Mouse (Mus musculus): Measurements from ENCODE around the gene Pnkd. TPM values are rescaled to one million over a fixed set of nuclear protein-coding genes. Genes with fewer than 3 reads are reported as not detected.

The Pnkd gene
- total and polyA plus RNA-seq, 3 experiments: 52.5 to 64.2 TPM; not detected in 1

- Histone ChIP-seq H3K27ac (ENCODE audit: control insufficient read depth, low read depth, low read length) (peak overlapping the region; percentile 41), H3K9ac (ENCODE audit: control insufficient read depth, low read depth, low read length, poor library complexity, severe bottlenecking) (peak overlapping the region; percentile 38)
- peak; percentile 59 for DNase-seq (ENCODE audit: low read depth, low spot score)
These were observed 46.4 kb downstream of the Pnkd start for GRCm38 (mm10) chr1:74331046-74331681.

GRCm38 (mm10) chr1:74332241-74332763 is 47.6 kb downstream of the Pnkd start:
- Histone ChIP-seq H3K4me1 (ENCODE audit: control insufficient read depth in 1 of 2, insufficient read depth in 2 of 2, low read length in 2 of 2) (peaks cover 10 to 25% of the 10 kb centered on the region in 2 experiments), H3K4me3 (ENCODE audit: control insufficient read depth in 1 of 2, insufficient read depth in 1 of 2, low read depth in 2 of 2, low read length in 2 of 2) (peak overlapping the region; percentile 51 to 72), H3K27me3 (ENCODE audit: control insufficient read depth in 1 of 2, insufficient read depth in 2 of 2, low read length in 2 of 2) (no peaks in the 10 kb centered on the region), H3K36me3 (ENCODE audit: control insufficient read depth in 1 of 2, insufficient read depth in 2 of 2, low read length in 2 of 2) (peaks cover 0 to 13% of the 10 kb centered on the region in 2 experiments; a peak in 2 of 4 replicates), H3K9ac (ENCODE audit: control insufficient read depth, low read depth, low read length, poor library complexity, severe bottlenecking) (peak overlapping the region; percentile 54), H3K79me2 (ENCODE audit: control insufficient read depth, insufficient read depth, low read length, poor library complexity) (no peaks in the 10 kb centered on the region), H3K9me3 (replicated peaks; ENCODE audit: insufficient read depth, low read length) (no peaks in the 10 kb centered on the region), H3K27ac (ENCODE audit: control insufficient read depth, low read depth, low read length) (peak overlapping the region; percentile 41)
- peak; percentile 98 for DNase-seq (ENCODE audit: low read depth, low spot score)
- TF ChIP-seq KAT2A (conservative IDR thresholded peaks at IDR 0.05; ENCODE audit: low read depth, low read length) (no peak), TBP (IDR thresholded peaks at IDR 0.05; ENCODE audit: low read depth, low read length) (peak; percentile 89), ELF1 (IDR thresholded peaks at IDR 0.05; ENCODE audit: low read depth, low read length) (peak; percentile 46; the same call in 1 of the 2 replicates), ZNF384 (IDR thresholded peaks at IDR 0.05; ENCODE audit: low read depth, low read length) (no peak), MEF2A (IDR thresholded peaks at IDR 0.05; ENCODE audit: extremely low read depth, insufficient replicate concordance, low read depth, low read length, poor library complexity, severe bottlenecking) (no peak), NELFE (IDR thresholded peaks at IDR 0.05; ENCODE audit: low read depth, low read length) (peak; percentile 79), GABPA (IDR thresholded peaks at IDR 0.05; ENCODE audit: low read depth, low read length) (no peak), MYC (IDR thresholded peaks at IDR 0.05; ENCODE audit: low read depth, low read length) (peak; percentile 94), ZMIZ1 (IDR thresholded peaks at IDR 0.05; ENCODE audit: low read depth, low read length) (no peak), HCFC1 (IDR thresholded peaks at IDR 0.05; ENCODE audit: low read depth, low read length) (peak; percentile 67), E2F4 (IDR thresholded peaks at IDR 0.05; ENCODE audit: borderline replicate concordance, low read depth, low read length) (no peak), TAL1 (IDR thresholded peaks at IDR 0.05; ENCODE audit: low read length) (no peak), USF2 (IDR thresholded peaks at IDR 0.05; ENCODE audit: borderline replicate concordance in 1 of 2, insufficient read depth in 1 of 2, low read depth in 1 of 2, low read length in 2 of 2) (no peak), NRF1 (IDR thresholded peaks at IDR 0.05; ENCODE audit: insufficient read depth, low read depth, low read length, poor library complexity, severe bottlenecking) (peak; percentile 77), RAD21 (IDR thresholded peaks at IDR 0.05; ENCODE audit: low read depth, low read length) (no peak), ETS1 (IDR thresholded peaks at IDR 0.05; ENCODE audit: low read depth, low read length) (peak; percentile 25; the same call in 1 of the 2 replicates), RCOR1 (IDR thresholded peaks at IDR 0.05; ENCODE audit: low read depth, low read length) (no peak), POLR2A (IDR thresholded peaks at IDR 0.05; ENCODE audit: control insufficient read depth in 1 of 2, insufficient read depth in 1 of 2, low read depth in 1 of 2, low read length in 2 of 2, poor library complexity in 1 of 2) (peak; percentile 37 to 96; a peak in 3 of 4 replicates), SMC3 (IDR thresholded peaks at IDR 0.05; ENCODE audit: low read depth, low read length) (no peak)

More at GRCm38 (mm10) chr1:74331046-74331681, 46.4 kb downstream of the Pnkd start:
- H3K4me3 ChIP-seq (ENCODE audit: control insufficient read depth in 1 of 2, insufficient read depth in 1 of 2, low read depth in 2 of 2, low read length in 2 of 2): peak overlapping the region; percentile 4 to 11; a peak in 1 of 4 replicates
- no peaks in the 10 kb centered on the region for H3K9me3 ChIP-seq (replicated peaks; ENCODE audit: insufficient read depth, low read length)
- TF ChIP-seq ETS1 (IDR thresholded peaks at IDR 0.05; ENCODE audit: low read depth, low read length): no peak
- no peak for TF ChIP-seq GABPA (IDR thresholded peaks at IDR 0.05; ENCODE audit: low read depth, low read length)
- TF ChIP-seq CHD2 (IDR thresholded peaks at IDR 0.05; ENCODE audit: low read length): no peak
- no peak for TF ChIP-seq MAFK (IDR thresholded peaks at IDR 0.05; ENCODE audit: borderline replicate concordance, low read depth, low read length)
- TF ChIP-seq POLR2AphosphoS2 (IDR thresholded peaks at IDR 0.05; ENCODE audit: low read length): no peak
- TF ChIP-seq USF1 (IDR thresholded peaks at IDR 0.05; ENCODE audit: low read depth, low read length): no peak
- peak in 1 of 2 experiments; percentile 18; a peak in 1 of 4 replicates for TF ChIP-seq EP300 (IDR thresholded peaks at IDR 0.05; ENCODE audit: low read depth in 1 of 2, low read length in 2 of 2)
- no peak for TF ChIP-seq MAX (IDR thresholded peaks at IDR 0.05; ENCODE audit: low read length)
- TF ChIP-seq NELFE (IDR thresholded peaks at IDR 0.05; ENCODE audit: low read depth, low read length): no peak
- TF ChIP-seq TAL1 (IDR thresholded peaks at IDR 0.05; ENCODE audit: low read length): peak; percentile 40; the same call in 1 of the 2 replicates
- TF ChIP-seq MYB (IDR thresholded peaks at IDR 0.05; ENCODE audit: low read depth, low read length): no peak
- TF ChIP-seq MAZ (IDR thresholded peaks at IDR 0.05; ENCODE audit: low read depth, low read length): 0 out of 2 replicates have a peak, but pooled peaks have one; percentile 25
- TF ChIP-seq ELF1 (IDR thresholded peaks at IDR 0.05; ENCODE audit: low read depth, low read length): no peak
- TF ChIP-seq UBTF (IDR thresholded peaks at IDR 0.05; ENCODE audit: borderline replicate concordance, insufficient read depth, low read depth, low read length): no peak
- no peak for TF ChIP-seq USF2 (IDR thresholded peaks at IDR 0.05; ENCODE audit: borderline replicate concordance in 1 of 2, insufficient read depth in 1 of 2, low read depth in 1 of 2, low read length in 2 of 2)
- TF ChIP-seq MEF2A (IDR thresholded peaks at IDR 0.05; ENCODE audit: extremely low read depth, insufficient replicate concordance, low read depth, low read length, poor library complexity, severe bottlenecking): no peak
- TF ChIP-seq E2F4 (IDR thresholded peaks at IDR 0.05; ENCODE audit: borderline replicate concordance, low read depth, low read length): no peak
- TF ChIP-seq ZNF384 (IDR thresholded peaks at IDR 0.05; ENCODE audit: low read depth, low read length): no peak
- TF ChIP-seq CTCF (IDR thresholded peaks at IDR 0.05 in 2 of 3, conservative IDR thresholded peaks at IDR 0.05 in 1 of 3; ENCODE audit: control insufficient read depth in 1 of 3, insufficient read depth in 1 of 3, low read depth in 2 of 3, low read length in 3 of 3, poor library complexity in 1 of 3, severe bottlenecking in 1 of 3): 0 out of 6 replicates have a peak, but pooled peaks of 1 of the 3 experiments have one; percentile 4
- TF ChIP-seq POLR2AphosphoS5 (IDR thresholded peaks at IDR 0.05; ENCODE audit: borderline replicate concordance, low read depth, low read length): no peak
- TF ChIP-seq KAT2A (conservative IDR thresholded peaks at IDR 0.05; ENCODE audit: low read depth, low read length): no peak
- TF ChIP-seq MXI1 (IDR thresholded peaks at IDR 0.05; ENCODE audit: low read depth, low read length): peak; percentile 8; the same call in 1 of the 2 replicates
- no peak for TF ChIP-seq ZC3H11A (IDR thresholded peaks at IDR 0.05; ENCODE audit: low read depth, low read length)
- no peak for TF ChIP-seq SMC3 (IDR thresholded peaks at IDR 0.05; ENCODE audit: low read depth, low read length)
- no peak for TF ChIP-seq TBP (IDR thresholded peaks at IDR 0.05; ENCODE audit: low read depth, low read length)
- H3K27me3 ChIP-seq (ENCODE audit: control insufficient read depth in 1 of 2, insufficient read depth in 2 of 2, low read length in 2 of 2): no peaks in the 10 kb centered on the region
- peaks cover 0 to 13% of the 10 kb centered on the region in 2 experiments; a peak in 2 of 4 replicates for H3K36me3 ChIP-seq (ENCODE audit: control insufficient read depth in 1 of 2, insufficient read depth in 2 of 2, low read length in 2 of 2)
- H3K79me2 ChIP-seq (ENCODE audit: control insufficient read depth, insufficient read depth, low read length, poor library complexity): no peaks in the 10 kb centered on the region
- H3K4me1 ChIP-seq (ENCODE audit: control insufficient read depth in 1 of 2, insufficient read depth in 2 of 2, low read length in 2 of 2): peaks cover 10 to 25% of the 10 kb centered on the region in 2 experiments

All from MEL (cell line).